Mouse (Mus musculus) kidney, embryonic 14.5 days (tissue): Measurements from ENCODE around the gene Elmod3. TPM values are rescaled to one million over a fixed set of nuclear protein-coding genes. Genes with fewer than 3 reads are reported as not detected.

ENCODE experiments used
- ATAC-seq: fragments of 200-750 bp; cut with Nextera tagmentation; 2 replicates; pipeline ENCODE4 v1.8.0; 2017; ENCODE audit warnings: moderate number of reproducible peaks, mild to moderate bottlenecking, moderate TSS enrichment, moderate library complexity; ENCODE audit not compliant: low FRiP score, low TSS enrichment
- H3K27ac ChIP-seq: fragments of 300-500 bp; sonication (generic); 2 replicates; pipeline ENCODE4 v1.5.1; 2014; ENCODE audit warnings: low read depth, mild to moderate bottlenecking, low read length, moderate library complexity, mixed read lengths
- H3K27me3 ChIP-seq: fragments of 300-500 bp; sonication (generic); 2 replicates; pipeline ENCODE4 v1.6.1; 2014; ENCODE audit warnings: mild to moderate bottlenecking, low read length; ENCODE audit not compliant: control insufficient read depth, insufficient read depth
- H3K36me3 ChIP-seq: fragments of 300-500 bp; sonication (generic); 2 replicates; pipeline ENCODE4 v1.6.1; 2014; ENCODE audit warnings: low read length, mixed read lengths; ENCODE audit not compliant: control insufficient read depth, insufficient read depth
- H3K4me1 ChIP-seq: fragments of 300-500 bp; sonication (generic); 2 replicates; pipeline ENCODE4 v1.6.1; 2014; ENCODE audit warnings: low read length, mixed read lengths; ENCODE audit not compliant: control insufficient read depth, insufficient read depth
- H3K4me2 ChIP-seq: fragments of 300-500 bp; sonication (generic); replicated peaks from 2 replicates; pipeline ENCODE4 v1.6.1; 2014; ENCODE audit warnings: low read depth, mild to moderate bottlenecking, low read length
- H3K4me3 ChIP-seq: fragments of 300-500 bp; sonication (generic); 2 replicates; pipeline ENCODE4 v1.5.1; 2014; ENCODE audit warnings: mild to moderate bottlenecking, low read length
- H3K9ac ChIP-seq: fragments of 300-500 bp; sonication (generic); 2 replicates; pipeline ENCODE4 v1.6.1; 2014; ENCODE audit warnings: low read depth, mild to moderate bottlenecking, low read length, moderate library complexity
- H3K9me3 ChIP-seq: fragments of 300-500 bp; sonication (generic); 2 replicates; pipeline ENCODE4 v1.6.1; 2016; ENCODE audit warnings: low read length; ENCODE audit not compliant: control insufficient read depth
- WGBS: fragments of 180-500 bp; shearing (Covaris S2); extraction: QIAGEN DNeasy Blood & Tissue Kit; methylation state at CpG from one replicate; pipeline ENCODE4 v1.1.7; 2014; 5-methylcytosine and 5-hydroxymethylcytosine counted together
- polyA plus RNA-seq: library from polyadenylated mRNA; unstranded; fragments of >200 nt; fragmentation: Nextera tagmentation; extraction: Ambion mirVana; gene quantifications from 2 replicates; pipeline ENCODE4 v1.2.1, GENCODE M21; 2014

The Elmod3 gene
- polyA plus RNA-seq, 1 experiment from 2014 or later: 15.0 TPM

DNA sequence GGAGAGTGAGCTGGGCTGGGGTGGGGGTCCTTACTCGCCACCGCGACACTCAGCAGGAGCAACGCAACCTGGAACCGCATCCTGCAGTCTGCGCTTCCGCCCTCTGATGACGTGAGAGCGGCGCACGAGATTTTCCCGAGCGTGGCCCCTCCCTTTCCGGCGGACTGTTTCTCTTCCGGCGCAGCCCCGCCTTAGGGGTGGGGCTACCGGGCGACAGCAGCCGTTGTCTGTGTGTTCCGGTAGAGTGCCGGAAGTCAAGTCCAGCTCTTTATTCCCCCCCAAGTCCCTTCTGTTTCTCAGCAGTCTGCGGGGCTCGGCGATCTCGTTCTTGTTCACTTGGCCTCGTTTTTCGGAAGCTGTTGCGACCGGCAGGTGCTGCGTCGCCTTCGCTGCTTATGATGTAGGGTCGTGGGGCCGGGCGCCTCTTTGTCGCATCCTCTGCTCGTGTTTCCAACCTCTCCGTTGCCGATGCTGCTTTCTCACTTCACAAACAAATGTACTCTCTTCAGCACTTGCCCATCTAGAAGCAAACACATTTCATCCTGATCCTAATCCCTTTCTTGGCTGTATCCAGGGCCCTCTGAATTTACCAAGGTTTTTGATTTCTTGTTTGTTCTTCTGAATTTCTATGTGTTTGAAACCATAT, 18.6 kb upstream of the Elmod3 start, which contains the start of gene Tgoln1:
Gene Tgoln1 (minus strand): TSS at position 358 of the 646 bp plus-strand sequence.
- peak within 1 kb of the TSS; percentile 88 for H3K4me3 ChIP-seq
- WGBS: under 1% methylated on average over 40 of the region's 41 CpGs
- ATAC-seq: peak; percentile 96
- peak within 1 kb of the TSS; percentile 92 for H3K27ac ChIP-seq
- no peaks in the 10 kb centered on the region for H3K27me3 ChIP-seq
- H3K4me1 ChIP-seq: peaks cover 25% of the 10 kb centered on the region
- peak within 1 kb of the TSS; percentile 73 for H3K9ac ChIP-seq
- H3K4me2 ChIP-seq: peak within 1 kb of the TSS; percentile 92
- peaks cover 15% of the 10 kb centered on the region for H3K36me3 ChIP-seq
- no peaks in the 10 kb centered on the region for H3K9me3 ChIP-seq

GRCm38 (mm10) chr6:72615561-72616375, 17.6 kb upstream of the Elmod3 start:
- Histone ChIP-seq H3K27ac (no peak overlapping the region), H3K4me2 (peak overlapping the region; percentile 92), H3K27me3 (no peaks in the 10 kb centered on the region), H3K4me1 (peaks cover 25% of the 10 kb centered on the region), H3K4me3 (peak overlapping the region; percentile 88), H3K9me3 (no peaks in the 10 kb centered on the region), H3K36me3 (peaks cover 24% of the 10 kb centered on the region), H3K9ac (peak overlapping the region; percentile 73)
- 25% methylated on average over 25 of the region's 25 CpGs for WGBS
- no peak for ATAC-seq

GRCm38 (mm10) chr6:72615151-72615550, 16.9 kb upstream of the Elmod3 start:
- Histone ChIP-seq H3K9me3 (no peaks in the 10 kb centered on the region), H3K27ac (no peak overlapping the region), H3K4me2 (peak overlapping the region; percentile 92), H3K36me3 (peaks cover 30% of the 10 kb centered on the region), H3K9ac (peak overlapping the region; percentile 73; the same call in 1 of the 2 replicates), H3K4me1 (peaks cover 25% of the 10 kb centered on the region), H3K27me3 (no peaks in the 10 kb centered on the region), H3K4me3 (peak overlapping the region; percentile 88)
- WGBS: 58% methylated on average over 2 of the region's 2 CpGs
- ATAC-seq: no peak

DNA sequence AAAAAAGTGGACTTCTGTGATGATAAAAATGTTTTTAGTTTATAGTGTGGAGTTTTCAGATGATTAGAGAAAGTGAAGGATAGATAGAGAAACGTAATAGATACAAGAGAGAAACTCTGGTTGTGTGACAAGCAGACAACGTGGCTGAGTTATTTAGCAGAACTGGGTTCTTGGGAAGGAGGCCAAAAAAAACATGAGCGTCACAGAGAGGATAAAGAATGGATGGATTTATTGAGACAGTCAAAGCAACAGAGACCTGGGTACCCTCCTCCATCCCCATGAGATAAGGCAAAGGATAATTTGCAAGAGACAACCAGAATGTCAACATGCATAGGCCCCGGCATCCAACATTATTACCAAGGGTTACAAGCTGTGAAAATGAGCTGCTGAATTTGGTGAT, 12.0 kb upstream of the Elmod3 start:
- 37% methylated on average over 4 of the region's 4 CpGs for WGBS
- no peak overlapping the region for H3K4me3 ChIP-seq
- H3K36me3 ChIP-seq: peaks cover 73% of the 10 kb centered on the region
- H3K27ac ChIP-seq: no peak overlapping the region
- ATAC-seq: no peak
- H3K9me3 ChIP-seq: no peaks in the 10 kb centered on the region
- no peak overlapping the region for H3K9ac ChIP-seq
- no peaks in the 10 kb centered on the region for H3K27me3 ChIP-seq
- no peak overlapping the region for H3K4me2 ChIP-seq
- H3K4me1 ChIP-seq: peaks cover 13% of the 10 kb centered on the region

- no peak overlapping the region for H3K9ac ChIP-seq
- H3K9me3 ChIP-seq: no peaks in the 10 kb centered on the region
- H3K27me3 ChIP-seq: no peaks in the 10 kb centered on the region
- no peaks in the 10 kb centered on the region for H3K4me1 ChIP-seq
- H3K4me2 ChIP-seq: no peak overlapping the region
- ATAC-seq: no peak
- no peak overlapping the region for H3K4me3 ChIP-seq
- 87% methylated on average over 4 of the region's 4 CpGs for WGBS
- no peak overlapping the region for H3K27ac ChIP-seq
- peaks cover 84% of the 10 kb centered on the region for H3K36me3 ChIP-seq
Measured at GRCm38 (mm10) chr6:72608662-72609184, 10.5 kb upstream of the Elmod3 start.

DNA sequence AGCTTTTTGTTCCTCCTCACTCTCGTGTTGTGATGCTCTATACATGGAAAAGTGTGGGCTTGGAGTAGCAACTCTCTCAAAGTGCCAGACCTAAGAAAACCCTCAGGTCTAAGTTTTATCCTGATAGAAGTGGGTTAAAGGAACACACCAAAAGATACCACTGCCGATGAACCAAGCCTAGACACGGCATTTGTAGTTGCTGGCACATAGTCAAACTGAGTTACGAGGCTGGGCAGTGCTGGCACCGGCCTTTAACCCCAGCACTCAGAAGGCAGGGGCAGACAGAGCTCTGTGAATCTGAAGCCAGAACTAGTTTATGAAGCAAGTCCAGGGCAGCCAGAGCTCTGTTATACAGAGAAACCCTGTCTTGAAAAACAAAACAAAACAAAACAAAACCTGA, 9.5 kb upstream of the Elmod3 start:
- 78% methylated on average over 5 of the region's 5 CpGs for whole genome bisulfite sequencing
- no peaks in the 10 kb centered on the region for H3K9me3 ChIP-seq
- H3K36me3 ChIP-seq: peaks cover 78% of the 10 kb centered on the region
- H3K9ac ChIP-seq: no peak overlapping the region
- H3K4me1 ChIP-seq: no peaks in the 10 kb centered on the region
- no peak overlapping the region for H3K27ac ChIP-seq
- ATAC-seq: no peak
- H3K4me3 ChIP-seq: no peak overlapping the region
- H3K27me3 ChIP-seq: no peaks in the 10 kb centered on the region
- no peak overlapping the region for H3K4me2 ChIP-seq

DNA sequence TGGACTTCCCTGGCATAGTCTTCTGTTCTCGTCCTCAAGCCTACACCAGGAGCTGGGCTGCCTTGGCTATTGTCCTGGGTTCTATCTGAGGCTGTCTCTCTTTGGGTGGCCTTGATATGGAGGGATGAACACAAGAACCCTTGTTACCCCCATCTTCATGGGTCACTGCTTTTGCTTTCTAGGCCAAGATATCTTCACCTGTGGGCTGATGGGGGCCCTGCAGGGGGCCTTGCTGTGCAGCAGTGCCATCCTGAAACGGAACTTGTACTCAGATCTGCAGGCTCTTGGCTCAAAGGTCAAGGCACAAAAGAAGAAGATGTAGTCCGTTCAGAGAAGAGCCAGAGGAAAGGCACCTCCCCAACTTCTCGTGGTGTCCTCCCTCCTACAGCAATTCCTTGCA, 8.8 kb upstream of the Elmod3 start:
- Histone ChIP-seq H3K36me3 (peaks cover 78% of the 10 kb centered on the region), H3K4me1 (no peaks in the 10 kb centered on the region), H3K4me2 (no peak overlapping the region), H3K27me3 (no peaks in the 10 kb centered on the region), H3K9me3 (no peaks in the 10 kb centered on the region), H3K27ac (no peak overlapping the region), H3K4me3 (no peak overlapping the region), H3K9ac (no peak overlapping the region)
- WGBS: 83% methylated on average over 4 of the region's 4 CpGs
- no peak for ATAC-seq

GRCm38 (mm10) chr6:72604066-72604465, 5.9 kb upstream of the Elmod3 start:
- 92% methylated on average over 2 of the region's 2 CpGs for WGBS
- H3K4me1 ChIP-seq: peaks cover 5% of the 10 kb centered on the region
- H3K9ac ChIP-seq: no peak overlapping the region
- peaks cover 49% of the 10 kb centered on the region for H3K36me3 ChIP-seq
- H3K9me3 ChIP-seq: no peaks in the 10 kb centered on the region
- H3K27ac ChIP-seq: no peak overlapping the region
- H3K4me3 ChIP-seq: no peak overlapping the region
- no peak overlapping the region for H3K4me2 ChIP-seq
- ATAC-seq: no peak
- no peaks in the 10 kb centered on the region for H3K27me3 ChIP-seq

DNA sequence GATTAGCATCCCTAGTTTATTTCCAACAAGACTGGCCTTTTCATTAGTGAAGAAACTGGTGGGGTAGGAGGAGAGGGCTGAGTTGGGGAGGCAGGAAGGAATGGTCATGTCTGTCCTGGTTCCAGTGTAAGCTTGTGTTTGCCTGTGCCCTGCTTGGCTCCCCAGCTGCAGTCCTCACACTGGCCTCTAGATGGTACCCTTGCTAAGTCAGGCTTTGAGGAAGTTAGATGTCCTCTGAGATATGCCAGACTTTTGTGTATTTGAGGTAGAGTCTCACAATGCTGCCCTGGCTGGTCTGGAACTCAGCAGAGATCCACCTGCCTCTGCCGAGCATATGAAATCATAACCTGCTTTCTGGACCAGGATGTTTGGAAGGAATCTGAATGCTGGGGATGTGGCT, 3.5 kb upstream of the Elmod3 start:
- 64% methylated on average over 1 of the region's 1 CpGs for WGBS
- ATAC-seq: no peak
- H3K36me3 ChIP-seq: peaks cover 31% of the 10 kb centered on the region
- no peak overlapping the region for H3K27ac ChIP-seq
- no peak overlapping the region for H3K4me2 ChIP-seq
- H3K27me3 ChIP-seq: no peaks in the 10 kb centered on the region
- H3K9me3 ChIP-seq: no peaks in the 10 kb centered on the region
- peaks cover 16% of the 10 kb centered on the region for H3K4me1 ChIP-seq
- H3K9ac ChIP-seq: no peak overlapping the region
- H3K4me3 ChIP-seq: no peak overlapping the region
